Mouse (Mus musculus) megakaryocyte, embryonic 14.5 days (primary cell): ENCODE results near the gene Cog6. TPM values are rescaled to one million over a fixed set of nuclear protein-coding genes. Genes with fewer than 3 reads are reported as not detected.
"Not testable (repeated sequence)": the region's sequence is repeated elsewhere in the genome, so short reads cannot be mapped to it uniquely, and the experiment has no call there.

ENCODE experiments used
- H3K27me3 ChIP-seq: replicated peaks from 2 replicates; pipeline ENCODE3; 2012; ENCODE audit warnings: inconsistent platforms
- H3K36me3 ChIP-seq: replicated peaks from 2 replicates; pipeline ENCODE3; 2012; ENCODE audit warnings: low read length, inconsistent platforms, mixed read lengths
- H3K4me1 ChIP-seq: 2 replicates; pipeline ENCODE4 v1.6.1; 2012; ENCODE audit warnings: inconsistent platforms
- H3K4me3 ChIP-seq: replicated peaks from 2 replicates; pipeline ENCODE3; 2012; ENCODE audit warnings: moderate library complexity, mild to moderate bottlenecking, inconsistent platforms
- H3K9me3 ChIP-seq: 2 replicates; pipeline ENCODE4 v1.6.1; 2012; ENCODE audit warnings: inconsistent platforms
- FLI1 ChIP-seq: IDR thresholded peaks from 2 replicates; pipeline ENCODE4 v1.6.1; 2012; ENCODE audit warnings: low read length, inconsistent platforms, mixed read lengths
- GATA1 ChIP-seq: IDR thresholded peaks from 3 replicates; pipeline ENCODE4 v1.6.1; 2012; ENCODE audit warnings: mixed read lengths, low read length, inconsistent platforms, borderline replicate concordance
- polyA plus RNA-seq: library from polyadenylated mRNA; stranded (reverse); fragments of >175 nt; gene quantifications from 2 replicates; pipeline ENCODE4 v1.2.3, GENCODE M21; 2012; ENCODE audit warnings: low replicate concordance; ENCODE audit not compliant: insufficient read depth

The Cog6 gene
- polyA plus RNA-seq, 1 experiment, result 19.6 TPM

- TF ChIP-seq FLI1, result no peak
- H3K9me3 ChIP-seq, result no peaks in the 10 kb centered on the region
- no peak overlapping the region for H3K4me3 ChIP-seq
- peaks cover 93% of the 10 kb centered on the region for H3K36me3 ChIP-seq
- no peaks in the 10 kb centered on the region for H3K27me3 ChIP-seq
- H3K4me1 ChIP-seq, result peaks cover 5% of the 10 kb centered on the region
These were observed 17.9 kb downstream of the Cog6 start for GRCm38 (mm10) chr3:52999016-52999744.

DNA sequence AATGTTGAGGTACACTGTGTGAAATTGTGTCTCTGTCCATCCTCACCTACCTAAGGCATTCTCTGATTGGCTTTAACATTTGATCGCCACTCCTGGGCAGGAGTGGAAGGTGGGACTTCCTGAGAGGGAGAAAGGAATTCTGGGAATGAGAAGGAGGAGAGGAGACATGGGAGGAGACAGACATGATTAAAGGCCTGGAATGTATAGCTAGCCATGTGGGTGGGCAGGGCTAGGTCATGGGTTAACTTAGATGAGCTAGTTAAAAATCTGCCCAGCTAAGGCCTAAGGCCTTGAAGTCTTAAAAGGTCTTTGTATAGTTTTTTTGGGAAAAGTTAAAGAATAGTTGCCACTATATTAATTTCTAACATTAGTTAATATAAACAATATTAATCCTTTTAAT lies 19.7 kb downstream of the Cog6 start:
- Histone ChIP-seq H3K36me3 (peaks cover 94% of the 10 kb centered on the region), H3K4me1 (peaks cover 5% of the 10 kb centered on the region), H3K9me3 (no peaks in the 10 kb centered on the region), H3K4me3 (no peak overlapping the region), H3K27me3 (no peaks in the 10 kb centered on the region)
- TF ChIP-seq FLI1 (no peak), GATA1 (no peak)

DNA sequence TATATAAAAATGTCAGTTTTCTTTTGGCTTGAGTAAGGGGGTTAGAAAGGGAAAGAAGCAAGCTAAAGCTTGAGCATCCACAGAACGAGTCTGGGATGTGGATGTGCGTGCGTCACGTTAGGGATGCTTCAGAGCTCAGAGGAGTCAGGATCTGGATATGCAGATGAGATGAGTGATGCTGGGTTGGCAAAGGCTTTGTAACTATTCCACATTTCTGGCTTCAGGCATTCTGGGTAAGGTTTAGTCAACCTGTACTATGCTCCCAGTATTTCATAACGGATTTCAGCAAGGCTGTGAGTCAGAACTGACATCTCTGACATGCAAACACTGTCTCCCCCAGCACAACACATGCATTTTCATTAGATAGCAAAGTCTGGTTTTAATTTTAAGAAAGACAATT lies 20.4 kb downstream of the Cog6 start:
- H3K4me1 ChIP-seq, result peaks cover 7% of the 10 kb centered on the region
- H3K9me3 ChIP-seq, result no peaks in the 10 kb centered on the region
- TF ChIP-seq GATA1 (no peak), FLI1 (no peak)
- H3K27me3 ChIP-seq, result no peaks in the 10 kb centered on the region
- no peak overlapping the region for H3K4me3 ChIP-seq
- H3K36me3 ChIP-seq, result peaks cover 93% of the 10 kb centered on the region

DNA sequence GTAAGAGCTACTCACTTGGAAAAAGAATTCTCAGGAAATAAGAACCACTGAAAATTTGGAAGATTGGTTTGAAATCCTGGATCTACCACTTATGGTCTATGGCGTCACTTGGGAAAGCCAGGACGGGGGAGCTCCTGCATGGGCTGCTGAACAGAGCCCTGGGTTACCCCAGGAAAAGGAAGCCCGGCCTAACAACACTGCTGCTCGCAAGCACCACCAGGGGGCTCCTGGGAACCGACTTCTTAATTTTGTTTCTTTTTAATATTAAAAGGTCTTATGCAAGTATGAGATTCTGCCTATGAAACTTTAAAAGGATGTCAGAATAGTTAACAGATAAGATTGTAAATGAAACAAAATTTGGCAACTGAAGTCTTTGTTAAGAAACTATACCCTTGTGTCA lies 22.4 kb downstream of the Cog6 start:
- no peaks in the 10 kb centered on the region for H3K27me3 ChIP-seq
- peaks cover 93% of the 10 kb centered on the region for H3K36me3 ChIP-seq
- TF ChIP-seq GATA1 (no peak), FLI1 (no peak)
- H3K4me1 ChIP-seq, result peaks cover 15% of the 10 kb centered on the region
- no peaks in the 10 kb centered on the region for H3K9me3 ChIP-seq
- H3K4me3 ChIP-seq, result no peak overlapping the region

DNA sequence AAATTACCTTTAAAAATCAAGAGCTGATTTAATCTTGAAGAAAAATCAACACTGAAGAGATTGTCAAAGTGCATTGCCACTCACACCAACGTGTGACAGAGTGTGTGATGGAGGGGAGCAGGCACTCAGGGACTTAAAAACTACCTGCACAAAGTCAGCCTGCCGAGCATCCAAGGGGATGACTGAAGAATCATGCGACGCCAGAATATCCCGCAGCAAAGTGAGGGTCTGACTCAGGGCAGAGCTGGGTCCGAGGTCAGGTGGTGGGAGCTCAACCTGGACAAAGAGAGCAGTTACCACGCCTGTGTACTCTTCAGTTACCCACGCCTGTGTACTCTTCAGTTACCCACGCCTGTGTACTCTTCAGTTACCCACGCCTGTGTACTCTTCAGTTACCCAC lies 23.7 kb downstream of the Cog6 start:
- no peak for TF ChIP-seq GATA1
- TF ChIP-seq FLI1, result no peak
- no peaks in the 10 kb centered on the region for H3K9me3 ChIP-seq
- H3K4me1 ChIP-seq, result peaks cover 9% of the 10 kb centered on the region
- no peaks in the 10 kb centered on the region for H3K27me3 ChIP-seq
- peaks cover 93% of the 10 kb centered on the region for H3K36me3 ChIP-seq
- H3K4me3 ChIP-seq, result no peak overlapping the region

DNA sequence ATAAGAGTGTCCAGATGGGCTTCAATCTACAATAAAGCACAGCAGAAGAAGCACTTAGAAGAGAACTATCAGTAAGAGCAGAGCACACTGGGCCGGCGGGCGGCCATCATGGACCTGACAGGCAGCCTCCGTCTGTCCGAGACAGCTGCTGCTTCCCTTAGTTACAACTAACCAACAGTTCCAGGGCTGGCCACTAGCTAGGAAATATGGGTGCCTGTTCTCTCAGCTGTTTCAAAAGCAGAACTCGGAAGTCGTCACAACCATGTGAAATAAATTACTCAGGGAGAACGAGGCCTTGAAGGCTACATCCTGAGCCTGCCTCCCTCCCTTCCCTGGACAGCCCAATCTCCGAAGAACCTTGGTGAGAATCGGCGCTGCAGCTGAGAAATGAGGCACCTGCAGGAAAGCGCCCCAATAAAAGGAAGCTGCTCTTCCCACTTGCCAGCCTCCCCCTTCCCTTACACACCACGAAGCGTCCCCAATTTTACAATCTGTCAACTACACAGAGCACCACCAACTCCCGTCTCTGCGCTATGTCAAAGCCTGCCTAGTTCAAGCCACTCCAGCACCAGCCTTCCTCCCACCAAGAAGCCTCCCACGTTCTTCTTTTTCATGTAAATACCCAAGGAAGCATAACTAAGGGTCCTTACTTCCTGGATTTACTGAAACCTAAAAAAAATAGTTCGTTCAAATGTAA lies 26.8 kb downstream of the Cog6 start:
- peaks cover 21% of the 10 kb centered on the region for H3K4me1 ChIP-seq
- H3K4me3 ChIP-seq, result no peak overlapping the region
- H3K36me3 ChIP-seq, result peaks cover 87% of the 10 kb centered on the region
- no peaks in the 10 kb centered on the region for H3K27me3 ChIP-seq
- no peaks in the 10 kb centered on the region for H3K9me3 ChIP-seq
- TF ChIP-seq GATA1 (no peak), FLI1 (no peak)

DNA sequence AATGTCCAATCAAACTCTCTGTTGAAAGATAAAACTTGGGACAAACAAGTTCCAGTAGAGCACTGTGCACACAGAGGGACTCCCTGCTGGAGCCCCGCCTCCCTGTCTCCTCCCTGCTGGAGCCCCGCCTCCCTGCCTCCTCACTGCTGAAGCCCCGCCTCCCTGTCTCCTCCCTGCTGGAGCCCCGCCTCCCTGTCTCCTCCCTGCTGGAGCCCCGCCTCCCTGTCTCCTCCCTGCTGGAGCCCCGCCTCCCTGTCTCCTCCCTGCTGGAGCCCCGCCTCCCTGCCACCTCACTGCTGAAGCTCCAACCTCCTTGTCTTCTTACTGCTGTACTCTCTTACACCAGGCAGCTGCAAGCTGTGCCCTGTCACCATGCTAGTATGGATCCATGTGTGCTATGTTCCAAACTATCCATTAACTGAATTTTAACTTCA lies 31.5 kb downstream of the Cog6 start:
- not testable (repeated sequence) for H3K9me3 ChIP-seq, H3K4me3 ChIP-seq, H3K27me3 ChIP-seq
- peaks cover 46% of the 10 kb centered on the region for H3K4me1 ChIP-seq
- peaks cover 81% of the 10 kb centered on the region for H3K36me3 ChIP-seq

- Histone ChIP-seq H3K4me1 (peaks cover 46% of the 10 kb centered on the region), H3K36me3 (peaks cover 63% of the 10 kb centered on the region), H3K4me3 (no peak overlapping the region), H3K9me3 (no peaks in the 10 kb centered on the region), H3K27me3 (no peaks in the 10 kb centered on the region)
- TF ChIP-seq FLI1 (no peak), GATA1 (no peak)
These were observed 33.3 kb downstream of the Cog6 start for GRCm38 (mm10) chr3:52983772-52984171.

GRCm38 (mm10) chr3:52982993-52983392 lies 34.0 kb downstream of the Cog6 start:
- peaks cover 46% of the 10 kb centered on the region for H3K4me1 ChIP-seq

More at GRCm38 (mm10) chr3:52982993-52983392, 34.0 kb downstream of the Cog6 start:
- no peak overlapping the region for H3K4me3 ChIP-seq
- H3K27me3 ChIP-seq, result no peaks in the 10 kb centered on the region
- no peak for TF ChIP-seq FLI1
- TF ChIP-seq GATA1, result no peak
- no peaks in the 10 kb centered on the region for H3K9me3 ChIP-seq
- peaks cover 55% of the 10 kb centered on the region for H3K36me3 ChIP-seq
